Mouse (Mus musculus) embryonic fibroblast, embryonic 13.5 days (primary cell): ENCODE measurements at regions not wholly inside any gene's neighbourhood (a gene's known extent, or its start where the extent isn't known, plus 50 kb on each side); places are given as distances from the start of the nearest gene placed in this dataset.

Experiments
- H3K27ac ChIP-seq: 2 replicates; pipeline ENCODE4 v1.5.1; 2012; ENCODE audit warnings: low read length, control low read depth, inconsistent platforms; ENCODE audit not compliant: insufficient read depth
- H3K4me1 ChIP-seq: 2 replicates; pipeline ENCODE4 v1.6.1; 2011; ENCODE audit warnings: low read length; ENCODE audit not compliant: control insufficient read depth, insufficient read depth
- H3K4me3 ChIP-seq: 2 replicates; pipeline ENCODE4 v1.5.1; 2011; ENCODE audit warnings: mild to moderate bottlenecking, control low read depth, low read length; ENCODE audit not compliant: insufficient read depth
- CTCF ChIP-seq: IDR thresholded peaks from 2 replicates; pipeline ENCODE4 v1.5.1; 2011; ENCODE audit warnings: mild to moderate bottlenecking, control low read depth, low read length, moderate library complexity, borderline replicate concordance; ENCODE audit not compliant: insufficient read depth
- POLR2A ChIP-seq: IDR thresholded peaks from 2 replicates; pipeline ENCODE4 v1.6.1; 2011; ENCODE audit warnings: low read depth, mild to moderate bottlenecking, control low read depth, low read length, moderate library complexity

DNA sequence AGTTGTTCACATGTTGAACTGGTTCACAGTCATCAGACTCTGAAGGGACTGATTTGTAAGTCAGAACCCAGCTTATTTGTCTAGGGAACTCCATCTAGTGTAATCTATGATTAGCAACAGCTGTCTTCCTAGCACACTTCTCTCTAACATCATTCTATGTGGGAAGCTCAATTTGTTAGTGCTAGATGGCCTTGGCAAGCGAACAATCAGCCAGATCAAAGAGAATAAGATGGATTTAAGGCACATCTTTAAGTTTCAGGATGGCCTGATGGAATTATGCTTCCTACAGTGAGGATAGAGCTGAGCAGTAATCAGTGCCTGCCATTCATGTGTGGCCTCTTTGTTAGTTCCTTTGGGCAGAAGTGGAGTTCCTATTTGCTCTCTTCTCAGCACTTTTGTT lies 183.1 kb upstream of the Pdcd1 start:
- Histone ChIP-seq H3K4me1 (no peaks in the 10 kb centered on the region), H3K27ac (no peak overlapping the region), H3K4me3 (no peak overlapping the region)
- no peak for TF ChIP-seq POLR2A

DNA sequence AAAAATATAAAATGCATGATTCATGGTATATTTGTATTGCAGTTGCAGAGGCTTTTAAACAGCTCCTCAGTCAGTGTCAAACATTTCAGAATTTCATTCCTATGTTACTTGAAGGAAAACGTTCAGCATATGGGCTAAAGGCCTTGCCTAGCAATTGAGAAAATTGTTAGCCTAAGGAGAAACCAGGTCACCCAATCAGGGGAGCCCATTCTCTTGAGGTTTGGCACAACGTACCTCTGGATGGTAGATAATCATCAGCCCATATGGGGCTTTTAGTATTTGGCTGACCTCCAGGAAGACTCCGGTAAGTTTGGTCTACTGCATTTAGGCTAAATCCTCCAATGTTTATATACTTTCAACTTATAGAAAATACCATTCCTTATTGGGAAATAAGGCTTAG lies 168.7 kb upstream of the Pdcd1 start:
- Histone ChIP-seq H3K27ac (no peak overlapping the region), H3K4me3 (no peak overlapping the region), H3K4me1 (no peaks in the 10 kb centered on the region)
- TF ChIP-seq CTCF (no peak), POLR2A (no peak)

DNA sequence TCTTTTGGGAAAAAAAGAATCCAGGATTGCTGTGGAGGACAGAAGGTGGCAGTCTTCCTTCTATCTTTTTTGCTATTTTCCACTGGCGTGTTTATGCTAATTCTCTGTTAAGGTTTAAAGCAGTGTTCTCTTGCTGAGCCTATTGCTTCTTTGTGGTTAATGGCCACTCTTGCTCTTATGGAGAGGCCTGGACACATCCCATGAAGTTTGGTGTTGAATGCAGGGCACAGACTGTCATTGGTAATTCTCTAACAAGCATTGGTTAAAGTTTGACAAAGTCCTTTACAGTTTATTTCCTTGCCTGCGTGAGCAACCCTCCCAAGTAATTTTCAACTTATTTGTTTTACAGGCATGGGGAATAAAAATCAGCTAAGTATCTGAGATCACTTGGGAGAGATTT lies 165.1 kb upstream of the Pdcd1 start:
- TF ChIP-seq POLR2A = no peak
- no peak for TF ChIP-seq CTCF
- Histone ChIP-seq H3K27ac (no peak overlapping the region), H3K4me3 (no peak overlapping the region), H3K4me1 (no peaks in the 10 kb centered on the region)

DNA sequence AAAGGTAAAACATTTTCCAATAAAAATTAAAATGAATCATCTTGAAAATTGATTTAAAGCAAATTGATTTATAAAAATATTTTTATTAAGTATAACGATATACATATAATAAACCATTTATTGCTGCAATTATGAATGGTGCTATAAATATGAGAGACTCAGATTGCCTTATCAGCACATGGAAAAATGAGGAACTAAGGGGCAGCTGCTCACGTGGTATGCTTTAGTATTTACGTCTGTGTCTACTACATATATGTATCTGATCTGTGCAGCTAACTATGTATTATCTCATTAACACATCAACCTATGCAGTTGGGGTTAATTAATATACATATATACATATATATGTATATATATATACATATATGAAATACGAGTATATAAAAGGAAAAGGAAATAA lies 156.6 kb upstream of the Pdcd1 start:
- Histone ChIP-seq H3K27ac (no peak overlapping the region), H3K4me1 (no peaks in the 10 kb centered on the region), H3K4me3 (no peak overlapping the region)
- TF ChIP-seq POLR2A = no peak
- TF ChIP-seq CTCF = no peak

DNA sequence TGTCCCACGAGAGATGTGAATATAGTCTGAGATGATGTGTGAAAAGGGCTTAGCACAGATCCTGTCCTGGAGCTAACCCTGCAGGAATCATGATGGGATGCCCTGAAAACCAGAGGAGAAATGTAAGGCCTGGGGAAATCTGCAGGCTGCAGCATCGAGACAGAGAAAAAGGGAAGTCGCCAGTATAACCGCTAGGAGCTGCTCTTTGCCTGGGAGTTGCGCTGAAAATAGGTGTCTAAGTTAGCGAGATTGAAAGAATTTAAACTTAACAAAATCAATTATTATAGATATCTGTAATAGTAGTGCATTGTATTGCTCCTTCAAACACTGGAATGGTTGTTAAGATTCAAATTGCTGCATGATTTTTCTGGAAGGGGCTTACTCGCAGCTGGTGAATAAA lies 155.5 kb upstream of the Pdcd1 start:
- TF ChIP-seq POLR2A (no peak), CTCF (no peak)

DNA sequence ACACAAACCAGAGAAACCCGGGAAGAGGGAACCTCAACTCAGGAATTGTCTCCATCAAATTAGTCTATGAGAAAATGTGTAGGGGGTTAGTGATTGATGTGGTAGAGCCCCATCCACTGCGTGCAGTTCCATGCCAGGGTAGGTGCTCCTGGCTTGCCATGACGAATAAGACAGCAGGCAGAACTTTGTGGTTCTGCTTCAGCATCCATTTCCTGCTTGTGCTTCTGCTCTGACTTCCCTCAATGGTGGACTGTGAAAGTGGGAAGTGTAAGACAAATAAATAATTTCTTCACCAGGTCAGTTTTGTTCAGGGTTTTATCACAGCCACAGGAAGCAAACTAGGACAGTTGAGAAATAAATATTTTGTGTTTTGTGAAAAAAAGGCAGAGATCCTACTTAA lies 150.9 kb upstream of the Pdcd1 start:
- H3K4me3 ChIP-seq = no peak overlapping the region
- no peak overlapping the region for H3K27ac ChIP-seq
- H3K4me1 ChIP-seq = no peaks in the 10 kb centered on the region
- TF ChIP-seq POLR2A = no peak
- no peak for TF ChIP-seq CTCF

More for the DNA sequence above, 155.5 kb upstream of the Pdcd1 start:
- Histone ChIP-seq H3K4me1 (no peaks in the 10 kb centered on the region), H3K4me3 (no peak overlapping the region), H3K27ac (no peak overlapping the region)

DNA sequence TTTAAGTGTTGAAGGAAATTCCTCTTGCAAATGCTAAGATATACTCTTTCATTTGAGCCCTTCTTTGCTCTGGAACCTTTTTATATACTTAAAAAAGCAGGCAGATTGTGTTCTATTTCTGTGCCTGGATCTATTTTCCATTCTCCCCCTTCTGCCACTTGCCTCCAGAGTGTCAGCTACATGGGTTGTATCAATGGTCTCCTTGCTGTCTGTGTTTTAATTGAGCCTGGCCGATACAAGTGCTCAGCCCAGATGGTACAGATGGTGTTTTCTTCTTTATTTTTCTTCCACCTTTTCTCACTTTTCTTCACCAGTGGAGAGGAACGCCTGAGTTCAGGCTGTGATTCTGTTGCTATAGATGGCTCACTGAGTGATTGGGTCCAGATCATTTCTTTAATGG lies 131.5 kb upstream of the Pdcd1 start:
- Histone ChIP-seq H3K4me3 (no peak overlapping the region), H3K27ac (no peak overlapping the region), H3K4me1 (no peaks in the 10 kb centered on the region)
- TF ChIP-seq POLR2A = no peak
- no peak for TF ChIP-seq CTCF

DNA sequence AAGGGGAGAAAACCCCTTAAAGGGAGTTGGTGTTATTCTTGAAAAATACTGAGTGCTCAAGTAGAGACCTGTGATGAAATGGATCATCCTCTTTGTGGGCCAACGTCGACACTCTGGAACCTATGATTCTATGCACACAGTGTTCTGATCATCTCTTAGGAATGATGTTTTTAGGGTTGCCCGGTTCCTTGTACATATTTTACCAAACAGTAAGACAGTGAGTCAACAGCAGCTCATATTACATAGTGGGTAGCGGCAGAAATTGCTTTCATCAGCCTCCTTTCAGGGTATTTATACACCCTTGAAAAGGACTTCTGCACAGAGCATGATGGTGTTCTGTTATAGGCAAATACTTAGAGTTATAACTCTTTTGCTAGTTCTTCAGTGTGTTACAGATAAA lies 97.6 kb upstream of the Pdcd1 start:
- TF ChIP-seq POLR2A = no peak
- TF ChIP-seq CTCF = no peak
- Histone ChIP-seq H3K27ac (peak overlapping the region; percentile 49), H3K4me3 (no peak overlapping the region), H3K4me1 (no peaks in the 10 kb centered on the region; the same call in 1 of the 2 replicates)

DNA sequence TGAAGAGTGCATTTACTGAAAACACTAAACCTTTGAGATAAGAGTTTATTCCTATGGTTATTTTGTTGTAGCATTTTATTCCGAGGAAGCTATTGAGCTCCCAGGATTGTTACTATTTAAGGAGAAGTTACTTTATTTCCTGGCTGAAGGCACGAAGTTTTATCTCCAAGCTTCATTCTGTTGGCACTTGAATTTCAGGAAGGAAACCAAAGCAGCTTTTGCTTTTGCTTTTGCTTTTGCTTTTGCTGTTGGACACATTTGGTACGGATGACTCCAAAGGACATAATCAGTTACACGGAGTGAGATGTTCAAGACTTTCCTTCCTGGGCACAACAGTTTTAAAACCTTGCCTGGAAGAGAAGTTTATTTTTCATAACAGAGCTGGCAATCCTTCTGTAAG lies 94.7 kb upstream of the Pdcd1 start:
- Histone ChIP-seq H3K4me3 (no peak overlapping the region), H3K27ac (no peak overlapping the region)
- TF ChIP-seq CTCF (no peak), POLR2A (no peak)

DNA sequence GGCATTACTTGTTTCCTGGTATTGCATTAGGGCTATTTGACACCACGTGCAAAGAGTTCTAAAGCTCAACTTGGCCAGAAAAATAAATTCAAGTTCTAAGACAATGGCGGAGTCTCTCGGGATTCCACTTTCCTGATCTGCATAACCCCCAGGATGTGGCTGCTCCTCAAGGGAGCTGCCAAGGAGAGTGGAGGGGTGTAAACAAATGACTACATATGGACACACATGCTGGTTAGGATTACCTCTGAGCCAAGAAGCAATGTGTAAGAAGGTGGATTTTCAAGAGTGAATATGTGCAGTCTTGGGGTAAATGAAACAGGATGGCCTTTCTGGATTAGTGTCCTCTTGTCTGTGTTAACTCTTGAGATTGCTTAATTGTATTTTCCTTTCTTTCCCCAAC lies 88.2 kb upstream of the Pdcd1 start:
- TF ChIP-seq POLR2A = no peak

More for the DNA sequence above, 94.7 kb upstream of the Pdcd1 start:
- H3K4me1 ChIP-seq = no peaks in the 10 kb centered on the region; the same call in 1 of the 2 replicates

DNA sequence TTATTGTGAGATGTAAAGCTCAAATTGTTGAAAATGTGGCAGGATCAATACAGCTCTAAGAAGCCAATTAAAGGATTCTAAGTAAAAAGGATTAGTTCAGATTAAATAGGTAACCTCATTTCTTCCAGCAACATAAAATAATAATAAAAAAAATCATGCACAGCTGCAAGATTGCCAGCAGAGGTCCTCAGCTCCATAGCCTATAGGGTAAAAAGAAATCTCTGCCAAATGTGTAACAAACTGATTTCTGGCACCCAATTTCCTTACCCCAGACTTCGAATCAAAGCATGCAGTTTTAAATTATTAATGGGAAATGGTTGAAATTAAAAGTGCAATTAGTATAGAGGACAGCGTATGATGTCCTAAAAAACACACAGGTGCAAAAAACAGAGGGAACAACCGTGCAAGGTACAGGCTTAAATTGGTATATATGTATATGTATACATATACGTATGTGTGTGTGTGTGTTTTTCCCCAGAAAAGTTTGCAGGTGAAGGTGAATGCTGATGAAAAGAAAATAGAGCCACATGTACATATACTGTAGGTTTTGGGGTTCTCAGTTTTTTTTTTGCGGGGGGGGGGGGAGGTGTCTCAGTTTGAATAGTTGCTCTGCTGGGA lies 87.2 kb upstream of the Pdcd1 start:
- no peaks in the 10 kb centered on the region for H3K4me1 ChIP-seq
- no peak overlapping the region for H3K4me3 ChIP-seq
- TF ChIP-seq POLR2A = no peak
- TF ChIP-seq CTCF = no peak
- no peak overlapping the region for H3K27ac ChIP-seq

More for the DNA sequence above, 88.2 kb upstream of the Pdcd1 start:
- H3K27ac ChIP-seq = no peak overlapping the region
- H3K4me1 ChIP-seq = no peaks in the 10 kb centered on the region
- H3K4me3 ChIP-seq = no peak overlapping the region
